Mouse (Mus musculus) testis, adult 2 months (tissue): ENCODE measurements at regions not wholly inside any gene's neighbourhood (a gene's known extent, or its start where the extent isn't known, plus 50 kb on each side); places are given as distances from the start of the nearest gene placed in this dataset.

ENCODE experiments used
- H3K27ac ChIP-seq: fragments of 200-500 bp; 2 replicates; pipeline ENCODE4 v1.5.1; 2012; ENCODE audit warnings: low read depth, low read length; ENCODE audit not compliant: control insufficient read depth, insufficient read depth
- H3K27me3 ChIP-seq: fragments of 200-500 bp; 2 replicates; pipeline ENCODE4 v1.6.1; 2012; ENCODE audit warnings: mild to moderate bottlenecking, low read length, moderate library complexity; ENCODE audit not compliant: control insufficient read depth, insufficient read depth
- H3K36me3 ChIP-seq: fragments of 200-500 bp; 2 replicates; pipeline ENCODE4 v1.6.1; 2012; ENCODE audit warnings: mild to moderate bottlenecking, low read length; ENCODE audit not compliant: control insufficient read depth, insufficient read depth
- H3K4me1 ChIP-seq: fragments of 200-500 bp; 2 replicates; pipeline ENCODE4 v1.6.1; 2012; ENCODE audit warnings: low read length; ENCODE audit not compliant: control insufficient read depth, insufficient read depth
- H3K4me3 ChIP-seq: fragments of 200-500 bp; 2 replicates; pipeline ENCODE4 v1.5.1; 2012; ENCODE audit warnings: low read depth, mild to moderate bottlenecking, low read length, moderate library complexity, mixed read lengths; ENCODE audit not compliant: control insufficient read depth
- CTCF ChIP-seq: fragments of 200-500 bp; IDR thresholded peaks from 2 replicates; pipeline ENCODE4 v1.5.1; 2012; ENCODE audit warnings: low read depth, mild to moderate bottlenecking, inconsistent platforms, low read length, moderate library complexity; ENCODE audit not compliant: control insufficient read depth, insufficient read depth, insufficient replicate concordance
- POLR2A ChIP-seq: fragments of 200-500 bp; IDR thresholded peaks from 2 replicates; pipeline ENCODE4 v1.6.1; 2012; ENCODE audit warnings: low read depth, mild to moderate bottlenecking, inconsistent platforms, low read length, moderate library complexity; ENCODE audit not compliant: control insufficient read depth

DNA sequence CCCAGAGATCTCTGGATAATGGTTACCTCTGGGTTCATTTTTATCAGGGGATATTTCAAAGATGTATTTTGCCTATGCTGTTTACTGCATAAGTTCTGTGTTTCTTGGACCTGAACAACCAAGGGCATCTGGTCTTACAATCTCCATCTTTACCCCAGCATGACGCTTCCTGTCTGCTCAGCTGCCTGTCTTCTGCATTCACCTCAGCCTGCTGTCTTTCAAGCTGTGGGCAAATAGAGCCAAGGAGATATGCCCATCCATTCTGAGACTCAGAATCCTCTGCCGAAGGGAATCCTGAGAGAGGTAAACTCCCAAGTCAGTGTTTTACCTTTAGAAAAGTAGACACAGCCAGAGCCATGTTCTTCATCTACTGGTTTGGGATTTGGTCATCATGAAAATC, 396.7 kb downstream of the Gpam start:
- no peak overlapping the region for H3K27ac ChIP-seq
- H3K27me3 ChIP-seq = no peaks in the 10 kb centered on the region
- H3K4me1 ChIP-seq = no peaks in the 10 kb centered on the region
- H3K36me3 ChIP-seq = no peaks in the 10 kb centered on the region
- TF ChIP-seq CTCF (no peak), POLR2A (no peak)
- H3K4me3 ChIP-seq = no peak overlapping the region

DNA sequence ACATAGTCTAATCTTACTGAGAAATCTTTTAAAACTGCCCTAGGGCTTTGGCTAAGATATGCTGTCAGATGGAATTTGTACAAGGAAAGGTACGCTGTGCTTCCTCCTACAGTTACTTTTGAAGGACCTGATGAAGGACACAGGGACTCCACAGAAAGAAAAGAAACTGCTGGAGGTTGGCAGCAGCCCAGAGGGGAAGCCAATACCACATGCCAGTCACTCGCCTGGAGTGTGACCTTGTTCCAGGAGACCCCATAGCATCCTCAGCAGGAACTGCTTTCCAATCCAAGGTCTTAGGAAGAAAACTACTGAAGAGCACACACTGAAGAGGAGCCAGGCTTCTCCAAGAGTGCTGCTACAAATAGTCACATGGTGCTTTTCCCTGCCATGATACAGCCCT, 404.9 kb downstream of the Gpam start:
- Histone ChIP-seq H3K36me3 (no peaks in the 10 kb centered on the region), H3K27me3 (no peaks in the 10 kb centered on the region), H3K4me3 (no peak overlapping the region), H3K4me1 (no peaks in the 10 kb centered on the region), H3K27ac (no peak overlapping the region)
- TF ChIP-seq CTCF (no peak), POLR2A (no peak)

DNA sequence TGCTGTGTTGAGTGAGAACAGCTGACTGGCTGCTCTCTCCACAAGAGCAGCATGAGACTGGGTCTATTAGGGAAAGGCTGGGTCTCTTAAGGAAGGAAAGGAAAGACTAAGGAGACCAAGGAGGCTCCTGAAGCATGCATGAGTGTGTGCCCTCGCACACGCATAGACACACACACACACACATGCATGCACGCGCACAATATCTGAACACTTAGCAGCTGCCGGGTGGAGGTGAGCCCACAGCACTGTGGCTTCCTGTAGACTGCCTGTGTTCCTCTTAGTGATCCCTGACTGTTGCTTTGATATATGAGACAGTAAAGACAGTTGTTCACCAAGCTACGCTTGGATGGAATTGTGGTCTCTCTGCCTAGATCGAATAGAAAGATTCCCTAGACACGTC, 429.6 kb downstream of the Gpam start:
- H3K36me3 ChIP-seq = no peaks in the 10 kb centered on the region
- H3K4me1 ChIP-seq = no peaks in the 10 kb centered on the region
- TF ChIP-seq POLR2A (no peak), CTCF (no peak)
- H3K27ac ChIP-seq = no peak overlapping the region
- H3K4me3 ChIP-seq = no peak overlapping the region
- H3K27me3 ChIP-seq = no peaks in the 10 kb centered on the region

DNA sequence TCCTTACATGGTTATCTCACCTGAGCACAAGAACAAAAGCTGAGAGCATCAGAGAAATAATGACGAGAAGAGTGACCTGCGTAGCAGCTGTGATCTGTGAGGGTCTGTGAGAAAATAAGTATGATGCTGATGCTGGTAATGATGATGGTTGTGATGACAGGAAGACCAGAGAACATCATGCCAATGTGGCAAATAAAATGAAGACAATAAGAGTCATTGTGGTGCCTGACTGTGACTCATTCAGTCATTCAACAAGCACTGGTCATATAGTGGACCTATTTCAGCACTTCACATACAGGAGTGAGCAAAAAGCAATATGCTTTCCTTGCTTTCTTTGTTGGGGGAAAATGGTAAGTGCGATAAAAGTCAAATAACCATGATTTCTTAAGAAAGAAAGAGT, 433.3 kb downstream of the Gpam start:
- H3K27me3 ChIP-seq = no peaks in the 10 kb centered on the region
- TF ChIP-seq POLR2A = no peak
- TF ChIP-seq CTCF = no peak
- no peaks in the 10 kb centered on the region for H3K36me3 ChIP-seq
- H3K4me3 ChIP-seq = no peak overlapping the region
- H3K4me1 ChIP-seq = no peaks in the 10 kb centered on the region
- H3K27ac ChIP-seq = no peak overlapping the region

DNA sequence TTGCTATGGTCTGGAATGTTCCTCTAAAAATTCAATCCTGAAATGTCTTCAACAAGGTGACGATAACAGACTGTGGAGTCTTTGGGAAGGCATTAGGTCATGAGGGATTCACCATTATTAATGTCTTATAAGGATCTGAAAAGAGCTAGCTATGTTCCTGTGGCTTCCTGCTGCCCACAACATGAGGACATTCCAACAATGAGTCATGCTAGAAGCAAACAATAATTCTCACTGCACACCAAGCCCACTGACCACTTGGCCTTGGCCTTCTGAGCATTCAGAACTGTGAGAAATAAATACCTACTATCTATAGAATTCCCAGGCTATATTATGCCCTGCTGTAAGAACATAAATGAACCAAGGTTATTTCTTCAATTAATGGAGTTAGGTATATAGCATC, 433.9 kb downstream of the Gpam start:
- H3K27me3 ChIP-seq = no peaks in the 10 kb centered on the region
- TF ChIP-seq POLR2A = no peak
- no peak for TF ChIP-seq CTCF
- no peak overlapping the region for H3K4me3 ChIP-seq
- no peaks in the 10 kb centered on the region for H3K36me3 ChIP-seq
- H3K27ac ChIP-seq = no peak overlapping the region
- H3K4me1 ChIP-seq = no peaks in the 10 kb centered on the region

DNA sequence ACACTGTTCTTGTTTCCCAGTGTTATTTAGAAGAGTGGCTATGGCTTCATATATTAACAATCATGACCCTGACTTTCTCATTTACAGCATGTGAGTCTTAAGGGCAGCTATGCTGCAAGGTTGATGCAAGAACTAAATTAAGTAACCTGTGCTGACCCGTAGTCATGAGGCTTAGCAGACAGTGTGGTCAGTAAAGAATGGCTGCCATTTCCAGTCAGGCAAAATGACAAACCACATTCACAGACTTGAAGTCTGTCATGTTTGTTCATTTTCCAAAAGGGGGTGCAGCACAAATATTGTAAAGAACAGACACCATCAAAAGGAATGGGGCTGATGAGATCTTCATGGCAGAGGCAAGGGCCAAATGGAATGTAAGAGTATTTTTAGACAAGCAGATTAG, 435.2 kb downstream of the Gpam start:
- Histone ChIP-seq H3K36me3 (no peaks in the 10 kb centered on the region), H3K27ac (no peak overlapping the region), H3K4me1 (no peaks in the 10 kb centered on the region), H3K4me3 (no peak overlapping the region), H3K27me3 (no peaks in the 10 kb centered on the region)
- TF ChIP-seq POLR2A (no peak), CTCF (no peak)

DNA sequence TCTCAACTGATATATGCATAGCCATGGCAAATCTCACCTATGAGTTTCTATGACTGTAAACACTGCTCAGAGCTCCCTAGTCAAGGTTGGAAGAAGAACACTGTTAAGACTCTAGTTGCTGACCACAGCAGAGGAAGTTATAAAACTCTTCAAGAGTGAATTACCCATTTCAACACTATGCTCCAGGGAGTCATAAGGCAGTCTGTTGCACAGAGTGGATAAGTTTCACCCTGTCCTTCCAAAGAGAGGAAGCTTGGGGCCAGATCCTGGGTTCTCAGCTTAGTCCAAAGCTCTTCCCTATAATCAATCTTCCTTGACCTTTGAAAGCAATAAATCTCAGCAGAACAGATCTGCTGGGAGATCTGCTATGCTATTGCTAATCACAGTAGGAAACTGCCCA, 438.4 kb downstream of the Gpam start:
- Histone ChIP-seq H3K36me3 (no peaks in the 10 kb centered on the region), H3K27me3 (no peaks in the 10 kb centered on the region), H3K4me1 (no peaks in the 10 kb centered on the region), H3K4me3 (no peak overlapping the region), H3K27ac (no peak overlapping the region)
- no peak for TF ChIP-seq POLR2A
- TF ChIP-seq CTCF = no peak

DNA sequence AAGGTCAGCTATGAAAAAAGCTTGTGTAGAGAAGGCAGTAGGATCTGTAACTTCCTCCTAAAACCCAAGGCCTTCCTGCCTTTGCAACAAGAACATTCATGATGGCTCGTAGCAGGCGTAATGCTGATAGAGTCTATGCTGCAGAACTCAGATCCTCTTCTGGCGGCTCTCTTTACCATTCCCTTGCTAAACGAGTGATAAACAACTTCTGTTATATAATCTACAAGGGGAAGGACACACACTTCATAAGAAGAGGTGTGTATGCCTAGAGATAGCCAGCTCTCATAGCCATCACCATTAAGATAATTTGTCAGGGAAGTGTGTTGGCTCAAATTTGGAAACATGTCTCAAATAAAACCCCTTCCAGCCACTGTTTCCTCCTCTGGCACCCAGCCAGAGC, 441.9 kb downstream of the Gpam start:
- no peak overlapping the region for H3K27ac ChIP-seq
- no peak overlapping the region for H3K4me3 ChIP-seq
- H3K27me3 ChIP-seq = no peaks in the 10 kb centered on the region
- TF ChIP-seq POLR2A (no peak), CTCF (no peak)
- H3K36me3 ChIP-seq = no peaks in the 10 kb centered on the region
- H3K4me1 ChIP-seq = no peaks in the 10 kb centered on the region
